Mouse (Mus musculus): Measurements from ENCODE around the gene 4933415A04Rik.

DNA sequence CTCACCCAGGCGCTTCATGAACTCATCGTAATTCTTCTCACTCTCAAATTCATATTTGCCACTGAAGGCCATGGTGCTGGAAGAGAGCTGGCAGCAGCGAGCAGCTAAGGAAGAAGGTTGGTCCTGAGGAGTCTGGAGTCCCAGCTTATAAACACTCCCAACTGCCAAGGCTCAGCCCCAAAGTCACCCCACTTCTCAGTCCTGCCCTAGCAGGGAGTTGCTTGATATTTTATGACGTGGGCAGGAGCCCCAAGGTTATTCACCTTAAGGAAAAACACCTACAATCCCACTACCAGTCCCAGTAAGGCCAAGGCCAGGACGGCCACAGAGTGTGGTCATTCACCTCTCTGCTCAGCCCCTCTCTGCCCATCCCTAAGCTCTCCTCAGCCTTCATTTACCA is 14.6 kb downstream of the 4933415A04Rik start, which contains the start of gene Fabp6:
- TF ChIP-seq POLR2A (IDR thresholded peaks at IDR 0.05; ENCODE audit: extremely low read depth, insufficient read depth, low read length) (no peak), CTCF (IDR thresholded peaks at IDR 0.05; ENCODE audit: low read depth, low read length) (no peak)

Data from liver, adult 2 months (tissue).